Mouse (Mus musculus) embryonic fibroblast, embryonic 13.5 days (primary cell): ENCODE measurements around the gene 4930503B20Rik.

Experiments used
- CTCF ChIP-seq: IDR thresholded peaks from 2 replicates; pipeline ENCODE4 v1.5.1; 2011; ENCODE audit warnings: mild to moderate bottlenecking, control low read depth, low read length, moderate library complexity, borderline replicate concordance; ENCODE audit not compliant: insufficient read depth
- POLR2A ChIP-seq: IDR thresholded peaks from 2 replicates; pipeline ENCODE4 v1.6.1; 2011; ENCODE audit warnings: low read depth, mild to moderate bottlenecking, control low read depth, low read length, moderate library complexity

DNA sequence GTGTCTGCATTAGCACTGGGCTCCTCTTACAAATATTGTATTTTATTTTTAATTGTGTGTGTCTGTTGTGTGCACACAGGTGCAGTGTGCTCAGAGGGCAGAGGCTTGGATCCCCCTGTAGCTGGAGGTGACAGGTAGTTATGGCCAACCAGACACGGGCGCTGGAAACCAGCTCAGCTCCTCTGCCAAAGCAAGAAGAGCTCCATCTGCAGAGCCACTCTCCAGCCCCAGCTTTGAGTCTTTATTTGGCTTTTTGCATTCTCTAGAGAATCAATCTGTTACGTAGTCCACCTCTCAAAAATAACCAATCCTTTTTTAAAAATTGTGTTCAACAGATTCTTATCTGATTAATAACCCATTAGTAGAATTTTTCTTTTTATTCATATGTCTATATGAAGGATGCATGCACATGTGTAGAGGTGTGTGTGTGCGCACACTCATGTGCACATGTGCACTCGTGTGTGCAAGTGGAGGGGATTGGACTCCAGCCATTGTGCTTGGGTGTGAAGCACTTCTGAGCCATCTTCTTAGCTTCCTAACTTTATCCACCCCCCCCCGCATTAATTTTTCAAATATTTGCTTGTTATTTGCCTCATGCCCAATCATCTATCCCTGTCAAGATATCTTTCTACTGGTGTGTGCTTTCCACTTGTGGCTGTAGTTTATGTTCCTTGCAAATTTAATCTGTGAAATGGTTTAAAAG, 51.8 kb downstream of the 4930503B20Rik start:
- TF ChIP-seq CTCF (no peak), POLR2A (no peak)
